Mouse (Mus musculus) cerebellum, postnatal 10 days (tissue): ENCODE results near the gene Rhbdf1.

ENCODE experiments used
- DNase-seq, 2 experiments: peaks; one replicate each; pipeline ENCODE4 v3.0.0; 2021; ENCODE audit warnings: mixed read lengths in 2 of 2

Gene Rhbdf1

DNA sequence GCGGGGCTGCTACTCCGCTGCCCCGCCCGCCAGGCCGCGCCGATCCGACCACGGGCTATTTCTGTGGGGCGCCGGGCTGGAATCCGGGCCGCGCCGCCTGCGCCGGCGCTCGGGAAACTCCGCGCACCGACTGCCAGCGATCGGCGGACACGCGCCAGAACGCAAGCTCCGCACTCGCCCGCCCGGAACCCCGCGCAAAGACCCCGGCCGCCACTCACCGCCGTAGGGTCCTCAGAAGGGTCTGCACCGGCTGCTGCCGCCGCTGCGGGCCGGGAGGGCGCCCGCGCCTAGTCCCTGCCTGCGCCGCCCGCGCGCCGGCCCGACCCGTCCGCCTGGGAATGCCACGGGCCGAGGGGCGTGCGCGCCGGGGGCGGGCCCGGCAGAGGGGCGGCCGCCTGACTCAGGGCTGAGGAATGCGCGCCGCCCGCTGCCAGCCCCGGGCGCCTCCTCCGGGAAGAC lies at the start of gene Rhbdf1:
Gene Rhbdf1 (minus strand): TSS at position 350 of the 459 bp plus-strand sequence.
- peak in 1 of 2 experiments; percentile 63 for DNase-seq

DNA sequence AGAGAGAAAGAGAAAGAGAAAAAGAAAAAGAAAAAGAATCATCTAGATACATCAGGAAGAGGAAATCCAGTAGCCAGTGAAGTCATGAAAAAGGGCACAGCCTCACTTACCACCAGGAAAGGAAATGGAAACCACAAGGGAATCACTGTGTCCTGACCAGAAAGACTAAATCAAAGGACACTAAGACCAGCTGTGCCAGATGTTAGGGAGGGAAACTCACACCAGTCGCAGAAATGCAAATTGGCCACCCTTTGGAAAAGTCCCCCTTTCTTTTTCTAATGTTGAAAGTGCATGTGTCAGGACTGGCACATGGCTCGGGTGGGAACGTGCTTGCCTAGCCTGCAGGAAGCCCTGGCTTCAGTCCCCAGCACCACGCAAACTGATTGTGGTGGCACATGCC lies 49.1 kb upstream of the Rhbdf1 start:
- no peak for DNase-seq

DNA sequence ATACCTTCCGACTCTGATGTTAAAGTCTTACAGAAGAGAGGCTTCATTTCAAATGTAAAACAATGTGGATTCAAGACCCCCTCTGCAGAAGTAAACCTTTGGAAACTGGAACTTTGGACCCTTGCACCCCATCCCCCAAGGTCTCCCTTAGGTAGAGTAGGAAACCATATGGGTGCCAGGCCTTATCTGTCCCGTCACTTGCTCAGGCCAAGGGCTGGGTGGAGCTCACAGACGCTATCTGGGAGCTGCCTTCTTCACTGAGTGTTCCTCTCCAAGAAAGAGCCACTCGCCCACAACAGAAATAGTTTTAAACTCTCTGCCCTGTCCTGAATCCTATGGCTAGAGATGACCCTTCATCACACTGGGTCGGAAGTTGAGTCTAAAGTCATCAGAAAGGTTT lies 46.9 kb upstream of the Rhbdf1 start:
- no peak for DNase-seq

DNA sequence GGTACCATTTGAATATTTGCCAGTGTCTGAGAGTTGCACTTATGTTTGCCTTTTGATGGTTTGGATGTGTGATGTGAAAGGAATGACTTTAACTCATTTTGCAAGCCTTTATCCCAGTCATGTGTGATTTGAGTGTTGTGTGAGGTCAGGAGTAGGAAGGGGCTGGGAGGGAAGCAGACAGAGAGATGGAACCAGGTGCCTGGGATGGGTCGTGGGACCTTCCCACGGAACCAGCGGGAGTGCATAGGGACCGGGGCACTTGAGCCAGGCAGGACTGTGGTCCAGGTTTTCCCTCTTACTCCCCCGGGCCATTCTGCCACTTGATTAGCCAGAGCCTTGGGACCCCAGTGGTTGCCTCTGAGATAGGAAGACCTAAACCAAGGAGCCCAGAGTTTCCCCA lies 45.9 kb upstream of the Rhbdf1 start:
- DNase-seq: peak in 1 of 2 experiments; percentile 32

DNA sequence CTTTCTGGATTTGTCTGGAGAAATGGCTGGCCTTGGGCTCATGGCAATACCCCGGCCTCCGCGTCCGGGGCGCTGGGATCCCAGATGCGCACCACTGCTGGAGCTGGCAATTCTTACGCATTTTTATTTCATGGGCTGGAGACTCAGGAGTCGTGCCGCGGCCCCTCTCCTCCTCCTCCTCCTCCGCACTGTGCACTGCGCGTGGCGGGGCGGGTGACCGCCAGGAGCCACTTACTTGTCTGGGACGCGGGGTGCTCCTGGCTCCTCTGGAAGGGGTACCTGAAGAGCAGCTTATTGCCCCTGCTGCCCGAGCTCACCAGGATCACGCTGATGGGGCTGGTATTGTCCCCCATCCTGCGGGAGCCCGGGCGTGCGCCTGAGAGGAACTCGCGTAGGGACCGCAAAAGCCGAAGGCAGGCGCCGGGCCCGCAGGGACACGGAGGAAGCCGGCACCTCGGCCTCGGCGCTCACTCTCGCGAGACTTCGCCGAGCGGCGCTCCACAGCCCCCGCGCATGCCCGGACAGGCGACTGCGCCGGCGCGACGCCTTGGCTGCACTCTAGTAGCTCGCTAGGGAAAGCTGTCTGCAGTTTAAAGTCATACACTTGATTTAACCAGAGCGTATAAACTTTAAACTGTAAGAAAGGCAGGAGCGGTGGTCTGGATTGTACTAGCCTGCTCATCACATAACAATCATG lies 45.2 kb upstream of the Rhbdf1 start, which contains the start of gene Nprl3:
Gene Nprl3 (minus strand): TSS at position 520 of the 697 bp plus-strand sequence.
- DNase-seq: peak; percentile 97 to 98

DNA sequence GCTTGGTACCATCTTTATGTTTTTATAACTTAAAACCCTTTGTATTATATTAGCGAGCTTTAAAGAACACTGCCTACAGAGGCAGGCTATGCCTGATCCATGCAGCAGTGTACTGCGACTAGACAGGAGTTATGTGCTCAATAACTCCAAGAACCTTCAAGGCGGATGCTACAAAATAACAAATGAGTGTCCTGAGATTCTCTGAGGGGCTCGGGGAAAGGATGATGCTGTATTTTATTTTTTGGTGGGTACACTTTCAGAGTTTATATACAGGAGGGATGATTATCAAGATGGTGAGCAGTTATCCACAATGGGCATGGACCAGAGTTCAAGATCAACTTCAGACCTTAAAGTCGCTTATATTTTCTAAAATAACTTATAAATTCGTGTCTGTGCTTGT lies 44.7 kb upstream of the Rhbdf1 start:
- no peak for DNase-seq

DNA sequence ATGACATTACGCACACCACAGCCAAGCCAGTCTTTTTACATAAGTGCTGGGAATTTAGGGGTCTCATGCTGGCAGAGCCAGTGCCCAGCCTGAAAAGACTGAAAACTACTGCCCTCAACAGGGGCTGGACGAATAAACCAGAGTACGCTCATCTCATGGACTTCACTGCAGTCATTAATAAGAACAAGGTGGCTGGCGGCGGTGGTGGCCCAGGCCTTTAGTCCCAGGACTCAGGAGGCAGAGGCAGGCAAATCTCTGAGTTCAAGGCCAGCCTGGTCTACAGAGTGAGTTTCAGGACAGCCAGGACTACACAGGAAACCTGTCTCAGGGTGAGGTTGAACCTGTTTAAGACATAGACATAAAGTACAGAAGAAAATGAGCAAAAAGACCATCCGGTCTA lies 44.1 kb upstream of the Rhbdf1 start:
- peak in 1 of 2 experiments; percentile 10 for DNase-seq

DNA sequence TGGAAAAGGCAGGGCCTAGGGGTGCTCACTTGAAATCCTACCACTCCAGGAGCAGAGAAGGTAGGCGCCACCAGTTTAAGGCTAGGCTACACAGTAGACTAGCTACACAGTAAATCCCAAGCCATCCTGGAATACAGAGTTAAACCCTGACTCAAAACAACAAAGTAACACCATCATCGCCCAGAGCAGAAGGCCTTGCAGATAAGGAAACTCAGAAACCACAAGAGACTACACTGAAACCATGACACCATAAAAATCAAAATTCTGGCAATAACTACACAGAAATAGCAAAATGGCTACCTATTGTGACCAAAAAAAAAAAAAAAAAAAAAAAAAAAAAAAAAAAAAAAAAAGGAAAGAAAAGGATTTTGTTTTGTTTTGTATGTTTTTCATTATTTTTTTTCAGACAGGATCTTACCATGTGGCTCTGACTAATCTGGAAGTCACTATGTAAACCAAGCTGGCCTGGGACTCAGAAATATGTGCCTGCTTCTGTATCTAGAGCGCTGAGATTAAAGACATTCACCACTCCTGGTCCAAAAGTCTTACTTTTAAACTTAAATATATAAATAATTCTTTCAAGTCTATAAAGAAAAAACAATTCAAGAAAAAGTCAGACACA lies 43.1 kb upstream of the Rhbdf1 start:
- DNase-seq: no peak

DNA sequence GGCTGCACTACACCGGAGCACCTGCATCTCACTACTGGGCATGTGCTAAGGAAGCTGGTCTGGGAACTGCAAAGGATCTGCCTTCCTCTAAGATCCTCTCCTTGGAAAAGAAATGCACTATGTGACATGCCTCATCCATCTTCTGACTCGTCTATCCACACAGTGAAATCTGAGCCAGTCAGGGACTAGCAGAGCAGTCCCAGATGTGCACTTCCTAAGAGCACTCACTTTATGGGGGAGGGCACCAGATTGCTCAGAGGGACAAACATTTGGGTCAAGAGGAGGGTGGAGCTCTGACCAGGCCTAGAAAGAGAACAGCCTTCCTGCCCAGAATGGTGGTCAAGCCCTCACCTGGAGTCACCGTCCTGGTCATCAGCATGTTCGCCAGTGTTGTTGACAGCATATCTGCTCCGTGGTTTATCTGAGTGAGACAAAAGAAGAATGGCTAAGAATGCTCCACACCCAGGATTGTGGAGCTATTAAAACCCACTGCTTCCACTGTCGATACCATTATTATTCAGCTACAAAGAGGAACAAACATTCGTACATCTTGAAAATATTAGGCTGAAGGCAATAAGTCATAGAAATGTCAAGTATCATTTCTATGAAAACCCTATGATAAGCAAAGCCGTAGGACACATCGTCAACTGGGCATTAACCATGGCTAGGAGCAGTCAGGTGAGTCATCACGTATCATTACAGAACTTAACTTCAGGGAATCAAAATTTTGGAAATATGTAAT lies 40.7 kb upstream of the Rhbdf1 start:
- no peak for DNase-seq

DNA sequence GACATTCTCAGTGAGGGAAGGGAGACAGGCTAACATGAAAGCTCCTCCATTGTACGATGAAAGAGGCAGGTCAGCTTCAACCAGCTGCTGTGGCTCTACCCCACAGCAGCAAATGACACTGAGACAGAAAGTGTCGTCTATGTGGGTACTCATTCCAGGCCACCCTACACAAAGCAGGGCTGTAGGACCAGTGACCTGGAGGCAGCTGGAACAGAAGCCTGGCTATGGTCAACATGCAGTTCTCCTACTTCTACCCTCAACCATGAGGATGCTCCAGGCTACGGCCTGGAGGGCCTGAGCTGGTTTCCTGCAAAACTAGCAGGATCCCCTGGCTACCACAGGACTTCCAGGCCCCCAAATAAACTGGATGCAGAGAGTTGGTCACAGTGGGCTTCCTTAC lies 34.5 kb upstream of the Rhbdf1 start:
- DNase-seq: no peak

DNA sequence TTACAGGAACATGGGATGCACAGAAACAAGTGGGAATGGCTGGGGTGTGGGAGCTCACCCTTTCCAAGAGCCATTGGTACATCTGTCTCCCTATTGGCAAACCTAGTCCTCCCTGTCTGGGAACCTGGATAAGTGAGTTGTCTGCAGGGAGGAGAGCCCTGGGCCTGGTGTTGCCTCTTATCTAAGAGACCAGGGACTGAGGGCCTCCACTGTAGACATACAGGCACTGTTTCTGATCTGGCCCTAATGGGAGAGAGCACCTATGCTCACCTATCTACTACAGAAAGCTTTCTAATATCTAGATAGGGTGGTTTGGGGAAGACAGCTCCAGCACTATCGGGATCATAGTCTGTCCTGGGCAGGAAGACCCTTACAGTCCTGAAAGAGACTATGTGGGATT lies 34.0 kb upstream of the Rhbdf1 start:
- no peak for DNase-seq

DNA sequence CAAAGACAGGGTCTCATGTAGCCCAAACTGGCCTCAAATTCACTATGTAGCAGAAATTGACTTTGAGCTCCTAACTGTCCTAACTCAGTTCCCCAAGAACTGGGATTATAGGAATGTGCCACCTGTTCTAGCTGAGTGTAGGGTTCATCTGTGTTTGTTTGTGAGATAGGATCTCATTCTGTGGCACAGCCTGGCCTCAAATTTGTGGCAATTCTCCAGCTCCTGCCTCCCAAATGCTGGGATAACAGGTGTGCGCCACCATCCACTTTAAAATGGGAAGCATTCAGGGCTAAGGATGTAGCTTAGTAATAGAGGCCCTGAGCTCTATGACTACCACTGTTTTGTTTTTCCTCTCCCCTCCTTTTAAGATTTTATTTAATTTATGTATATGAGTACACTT lies 31.0 kb upstream of the Rhbdf1 start:
- DNase-seq: no peak

DNA sequence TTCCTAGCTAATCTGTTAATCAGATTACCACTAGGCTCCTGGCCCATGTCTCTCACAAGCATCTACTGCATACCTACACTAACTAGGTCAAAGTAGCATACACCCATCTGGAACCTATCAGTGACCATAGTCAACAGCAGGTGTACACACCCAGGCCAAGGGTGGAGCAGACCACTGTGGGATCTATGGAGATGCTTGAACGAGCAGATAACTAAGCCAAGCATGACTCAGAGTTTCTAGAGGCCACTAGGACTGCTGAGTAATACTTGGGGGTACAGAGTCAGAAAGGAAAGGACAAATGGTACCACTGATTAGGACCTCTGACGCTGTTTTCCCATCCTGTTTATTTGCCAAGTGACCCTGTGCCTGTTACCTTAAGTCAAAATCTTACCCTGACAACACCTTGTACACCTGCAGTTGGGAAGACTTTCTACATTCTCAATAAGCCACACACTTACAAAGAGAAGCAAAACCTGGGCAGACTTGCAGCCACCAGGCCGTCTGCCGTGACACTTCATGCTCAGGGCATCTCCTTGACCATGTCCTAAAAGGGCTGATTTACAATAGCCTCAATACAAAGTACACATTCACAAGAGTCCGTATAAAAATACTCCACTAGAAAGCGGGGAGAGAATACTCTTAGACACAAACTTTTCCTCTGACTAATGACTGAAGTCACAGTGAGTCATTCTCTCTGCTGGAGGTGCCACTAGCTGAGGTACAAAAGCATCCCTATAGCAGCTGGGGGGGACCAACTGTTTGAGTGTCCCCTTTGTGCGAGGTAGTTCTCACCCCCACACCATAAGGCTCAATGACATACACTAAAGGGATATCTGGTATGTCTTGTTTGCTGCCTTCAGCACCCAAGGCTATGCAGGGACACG lies 29.0 kb upstream of the Rhbdf1 start:
- DNase-seq: no peak

DNA sequence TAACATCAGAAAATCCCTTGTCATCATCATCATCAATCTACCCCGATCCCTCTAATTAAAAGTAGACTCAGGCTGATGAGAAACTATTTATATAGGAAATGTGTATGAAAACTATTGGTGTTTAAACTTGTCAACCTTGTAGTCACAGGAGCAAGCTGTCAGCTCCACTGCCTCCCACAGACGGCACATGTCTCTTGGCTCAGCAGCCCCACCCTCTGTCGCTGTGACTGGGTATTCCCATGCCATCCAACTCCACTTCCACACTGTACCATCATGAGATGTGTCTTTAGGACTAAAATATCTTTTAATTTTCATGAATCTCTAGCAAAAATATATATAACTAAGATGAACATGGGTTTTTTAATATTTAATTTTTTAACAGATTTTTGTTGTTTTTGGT lies 26.2 kb upstream of the Rhbdf1 start:
- no peak for DNase-seq

DNA sequence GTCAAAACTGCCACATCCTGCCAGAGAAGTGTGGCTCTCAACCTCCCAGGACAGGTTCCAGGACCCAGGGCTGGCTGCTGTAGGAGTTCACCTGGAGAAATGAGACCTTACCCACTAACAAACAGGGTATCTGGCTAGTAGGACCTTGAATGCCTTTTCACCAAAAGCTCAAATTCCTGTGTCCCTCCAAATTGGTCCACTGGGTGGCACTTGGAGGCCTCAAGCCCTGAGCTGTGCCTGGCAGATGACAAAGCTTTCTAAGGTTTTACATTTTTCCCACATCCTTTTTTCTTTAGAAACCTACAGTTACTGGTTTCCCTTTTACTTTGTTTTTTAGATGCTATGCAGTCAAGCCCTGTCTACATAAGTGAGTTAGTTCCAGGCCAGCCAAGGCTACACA lies 25.0 kb upstream of the Rhbdf1 start:
- peak; percentile 29 to 40 for DNase-seq

DNA sequence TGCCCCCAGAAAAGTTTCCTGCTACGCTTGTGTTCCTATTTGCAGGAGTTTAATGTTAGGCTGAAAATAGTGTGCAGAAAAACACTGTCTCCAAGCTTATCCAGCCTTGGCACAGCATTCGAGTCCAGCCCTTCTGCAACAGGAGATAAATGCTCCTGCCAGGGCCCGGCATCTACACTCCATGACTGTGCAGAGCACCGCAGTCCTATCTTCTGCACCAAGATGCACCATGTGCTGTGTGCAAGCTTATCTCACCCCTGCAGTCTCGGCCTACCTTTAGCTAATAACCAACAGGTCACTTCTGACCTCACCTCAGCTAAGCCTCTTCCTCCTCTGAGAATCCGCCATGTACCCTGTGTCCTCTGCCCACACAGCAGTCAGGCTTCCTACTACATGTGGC lies 23.5 kb upstream of the Rhbdf1 start:
- no peak for DNase-seq

DNA sequence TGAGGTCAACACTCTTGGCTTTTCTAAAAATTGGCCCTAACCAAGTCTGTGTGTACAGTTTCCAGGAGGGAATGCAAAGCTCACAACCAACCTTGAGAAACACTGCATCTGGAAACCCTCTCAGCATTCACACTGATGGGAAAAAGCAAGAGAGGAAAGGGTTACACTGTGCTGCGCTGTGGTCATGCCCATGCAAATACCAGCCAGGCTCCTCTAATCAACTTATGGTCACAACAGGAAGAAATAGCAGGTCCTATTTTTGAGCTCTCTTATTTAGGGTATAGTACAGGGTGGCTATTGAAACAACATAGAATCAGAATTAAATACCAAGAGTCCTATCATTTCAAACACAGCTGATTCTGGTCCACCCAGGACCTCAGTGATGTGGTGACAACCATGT lies 22.5 kb upstream of the Rhbdf1 start:
- DNase-seq: no peak

DNA sequence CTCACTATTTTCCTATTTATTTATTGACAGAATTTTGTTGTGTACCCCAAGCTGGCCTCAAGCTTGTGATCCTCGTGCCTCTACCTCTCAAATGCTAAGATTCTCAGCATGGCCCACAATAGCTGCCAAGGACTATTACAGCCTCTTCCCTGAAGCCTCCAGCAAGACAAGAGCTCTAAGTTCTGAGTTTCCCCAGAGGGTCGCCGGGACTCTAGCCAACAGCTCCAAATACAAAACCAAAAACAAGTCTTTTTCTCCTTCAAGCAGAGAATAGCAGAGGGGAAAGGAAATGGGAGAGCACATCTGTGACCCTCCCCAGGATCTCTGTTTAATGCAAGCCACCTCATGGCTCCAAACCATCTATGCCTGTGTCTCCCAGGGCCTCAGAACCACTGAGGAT lies 22.0 kb upstream of the Rhbdf1 start:
- DNase-seq: peak in 1 of 2 experiments; percentile 17

DNA sequence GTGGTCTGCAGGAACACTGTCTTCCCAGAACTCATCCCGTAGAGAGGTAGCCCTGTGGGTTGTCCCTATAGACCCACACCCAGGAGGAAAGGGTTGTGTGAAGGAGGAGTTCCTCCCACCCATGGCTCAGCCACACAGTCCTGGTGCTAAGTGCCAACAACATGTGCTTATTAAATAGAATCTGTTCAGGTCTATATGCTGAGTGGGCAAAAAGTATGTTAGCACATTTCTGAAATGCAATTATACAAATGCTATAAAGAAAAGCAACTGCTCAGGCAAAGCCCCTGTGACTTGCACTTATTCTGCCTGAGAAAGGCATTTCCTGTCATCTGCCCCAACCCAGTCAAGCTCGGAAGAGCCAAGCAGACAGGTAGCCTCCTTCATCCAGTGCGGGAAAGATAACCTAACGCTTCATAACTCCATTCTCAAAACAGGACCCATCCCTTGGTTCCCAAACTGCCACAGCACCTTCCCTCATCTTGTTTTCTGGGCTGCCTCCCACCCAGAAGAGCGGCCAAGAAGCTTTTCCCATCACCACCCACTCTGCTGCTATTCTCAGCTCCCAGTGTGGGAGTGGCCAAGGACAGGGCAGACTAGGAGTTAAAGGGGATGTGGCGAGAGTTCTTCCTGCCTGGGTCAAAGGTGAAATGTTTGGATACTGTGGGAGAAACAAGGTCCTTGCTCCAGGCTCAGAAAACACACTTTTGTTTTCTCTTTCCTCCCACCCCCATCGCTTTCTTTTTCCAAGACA lies 21.3 kb upstream of the Rhbdf1 start:
- DNase-seq: no peak

DNA sequence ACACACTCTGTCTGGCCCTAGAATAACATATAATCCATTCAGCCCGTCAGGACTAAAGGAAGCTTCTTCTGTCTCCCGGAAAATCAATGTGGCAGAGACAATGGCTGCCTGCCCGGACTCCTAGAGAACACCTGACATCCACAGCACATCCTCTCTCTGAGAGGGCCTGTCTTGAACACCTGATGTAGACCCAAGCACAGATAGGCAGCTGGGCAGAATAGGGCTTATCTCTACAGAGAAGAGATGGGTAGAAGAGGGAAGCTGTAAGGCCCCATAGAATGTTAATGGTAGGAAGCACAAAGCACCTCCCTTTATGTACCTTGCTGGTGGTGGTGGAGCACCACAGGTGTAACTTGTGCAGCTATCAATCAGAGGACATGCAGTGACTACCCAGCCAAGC lies 20.1 kb upstream of the Rhbdf1 start:
- DNase-seq: no peak

DNA sequence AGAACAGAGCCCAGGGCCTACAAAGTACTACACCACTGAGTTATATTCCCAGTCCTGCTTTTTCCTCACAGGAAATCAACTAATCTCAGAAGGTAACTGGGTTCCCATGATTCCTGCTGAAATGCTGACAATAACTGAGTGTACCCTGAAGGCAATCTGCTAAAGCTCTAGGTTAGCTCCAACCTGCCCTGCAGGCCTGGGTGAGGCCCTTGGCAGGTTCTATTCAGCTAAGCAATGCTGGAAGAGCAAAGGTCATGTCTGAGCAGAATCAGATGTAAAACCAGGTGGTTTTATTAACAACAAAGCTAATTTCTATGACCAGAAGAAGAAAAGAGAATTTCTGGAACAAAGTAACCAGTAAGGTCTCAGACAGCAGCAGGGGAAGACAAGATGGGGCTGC lies 19.3 kb upstream of the Rhbdf1 start:
- DNase-seq: no peak
